Mouse (Mus musculus) brain, embryonic 14.5 days (tissue): Measurements from ENCODE around the gene Ppm1k.

Experiments used
- CTCF ChIP-seq: fragments of 200-500 bp; IDR thresholded peaks from 2 replicates; pipeline ENCODE4 v1.5.1; 2012; ENCODE audit warnings: inconsistent platforms, mild to moderate bottlenecking, moderate library complexity, borderline replicate concordance; ENCODE audit not compliant: insufficient read depth, insufficient read length; ENCODE audit errors: extremely low read depth
- POLR2A ChIP-seq: fragments of 200-500 bp; IDR thresholded peaks from 2 replicates; pipeline ENCODE4 v1.6.1; 2012; ENCODE audit warnings: mild to moderate bottlenecking, inconsistent platforms, borderline replicate concordance; ENCODE audit not compliant: poor library complexity, insufficient read depth, insufficient read length, severe bottlenecking; ENCODE audit errors: extremely low read depth

- no peak for TF ChIP-seq POLR2A
- TF ChIP-seq CTCF, result no peak
Observed at GRCm38 (mm10) chr6:57540950-57541498, 5.8 kb upstream of the Ppm1k start.
